Mouse (Mus musculus) embryonic facial prominence, embryonic 10.5 days (tissue): Measurements from ENCODE around the gene Prss50. TPM values are rescaled to one million over a fixed set of nuclear protein-coding genes. Genes with fewer than 3 reads are reported as not detected.

Experiments used
- DNase-seq: peaks from one replicate; pipeline ENCODE4 v3.0.0-alpha.2; 2017; ENCODE audit warnings: low spot score
- H3K27ac ChIP-seq: fragments of 300-500 bp; sonication (generic); replicated peaks from 2 replicates; pipeline ENCODE4 v1.5.1; 2016; ENCODE audit warnings: mild to moderate bottlenecking
- H3K27me3 ChIP-seq: fragments of 300-500 bp; sonication (generic); replicated peaks from 2 replicates; pipeline ENCODE4 v1.6.1; 2016; ENCODE audit warnings: low read depth, mild to moderate bottlenecking; ENCODE audit not compliant: poor library complexity, severe bottlenecking
- H3K36me3 ChIP-seq: fragments of 300-500 bp; sonication (generic); replicated peaks from 2 replicates; pipeline ENCODE4 v1.6.1; 2016; ENCODE audit warnings: mild to moderate bottlenecking, moderate library complexity
- H3K4me1 ChIP-seq: fragments of 300-500 bp; sonication (generic); 2 replicates; pipeline ENCODE4 v1.6.1; 2016
- H3K4me3 ChIP-seq: fragments of 300-500 bp; sonication (generic); 2 replicates; pipeline ENCODE4 v1.5.1; 2016; ENCODE audit warnings: mild to moderate bottlenecking, moderate library complexity
- H3K9me3 ChIP-seq: fragments of 300-500 bp; sonication (generic); 2 replicates; pipeline ENCODE4 v1.6.1; 2016; ENCODE audit warnings: mild to moderate bottlenecking
- WGBS: fragments of 180-500 bp; shearing (Covaris S2); methylation state at CpG from one replicate; pipeline ENCODE4 v1.1.7; 2016; 5-methylcytosine and 5-hydroxymethylcytosine counted together
- polyA plus RNA-seq: library from polyadenylated mRNA; unstranded; fragments of >200 nt; fragmentation: Nextera tagmentation; extraction: Ambion mirVana; gene quantifications from 2 replicates; pipeline ENCODE4 v1.2.1, GENCODE M21; 2016

Prss50 gene
- polyA plus RNA-seq, 1 experiment from 2014 or later: 0.67 TPM

DNA sequence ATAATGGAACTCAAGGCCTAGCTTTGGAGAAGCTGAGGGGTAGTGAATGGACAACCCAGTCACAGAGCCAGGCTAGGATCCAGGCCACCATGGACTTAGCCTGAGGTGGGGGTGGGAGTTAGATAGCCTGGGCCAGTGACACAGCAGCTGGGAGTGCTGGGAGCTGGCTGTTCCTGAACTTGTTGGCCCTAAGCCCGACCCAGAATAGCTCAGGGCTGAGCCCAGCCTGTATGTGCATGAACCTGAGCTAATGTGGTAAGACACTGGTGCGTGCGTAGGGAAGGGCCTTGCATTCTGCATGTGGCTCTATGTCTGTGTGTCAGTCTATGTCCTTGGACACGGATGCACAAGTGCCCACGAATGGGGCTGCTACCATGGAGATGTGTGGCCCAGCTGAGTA, 20.1 kb downstream of the Prss50 start:
- Histone ChIP-seq H3K36me3 (no peaks in the 10 kb centered on the region), H3K27me3 (peaks cover 88% of the 10 kb centered on the region), H3K27ac (no peak overlapping the region), H3K4me1 (peaks cover 44% of the 10 kb centered on the region), H3K4me3 (no peak overlapping the region), H3K9me3 (no peaks in the 10 kb centered on the region)
- 88% methylated on average over 5 of the region's 5 CpGs for WGBS
- no peak for DNase-seq

DNA sequence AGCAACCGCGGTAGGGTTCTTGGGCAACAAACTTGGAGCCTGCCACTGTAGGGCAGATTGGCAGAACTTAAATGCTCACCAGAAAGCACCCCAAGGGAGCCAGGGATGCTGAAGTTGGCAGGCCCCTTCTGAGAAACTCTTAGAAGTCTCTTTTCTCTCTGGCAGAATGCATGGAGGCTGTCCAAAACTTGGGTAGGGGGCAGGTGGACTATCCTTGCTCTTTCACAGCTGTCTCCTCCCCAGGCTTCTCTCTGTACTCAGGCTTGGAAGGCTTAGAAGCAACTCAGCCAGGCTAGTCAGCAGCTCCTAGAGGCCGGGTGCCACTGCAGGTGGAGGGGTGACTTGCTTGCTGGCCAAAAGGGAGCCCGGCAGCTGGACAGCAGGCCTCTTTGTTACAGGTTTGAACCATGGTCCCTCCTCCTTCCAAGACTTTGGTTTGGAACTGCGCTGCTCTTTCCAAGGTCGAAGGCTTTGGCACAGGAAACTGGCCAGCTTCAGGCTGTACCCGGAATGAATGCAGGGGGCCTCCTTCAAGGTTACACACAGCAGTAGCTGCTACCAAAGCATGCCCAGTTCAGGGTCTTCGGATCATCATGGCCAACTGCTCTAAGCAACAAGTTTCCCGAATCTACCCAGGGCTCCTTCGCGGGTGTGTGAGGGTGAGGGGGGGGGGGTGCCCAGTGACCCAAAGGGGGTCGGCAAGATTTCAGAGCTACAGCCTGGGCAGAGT, 21.6 kb downstream of the Prss50 start, which contains the start of gene Als2cl:
Als2cl (plus strand) TSS at position 680 of the 730 bp plus-strand sequence.
- Histone ChIP-seq H3K27ac (peak within 1 kb of the TSS; percentile 65), H3K36me3 (no peaks in the 10 kb centered on the region), H3K9me3 (no peaks in the 10 kb centered on the region), H3K4me1 (peaks cover 37% of the 10 kb centered on the region), H3K27me3 (peaks cover 74% of the 10 kb centered on the region), H3K4me3 (peak within 1 kb of the TSS; percentile 70)
- peak; percentile 36 for DNase-seq
- 14% methylated on average over 12 of the region's 12 CpGs for WGBS

DNA sequence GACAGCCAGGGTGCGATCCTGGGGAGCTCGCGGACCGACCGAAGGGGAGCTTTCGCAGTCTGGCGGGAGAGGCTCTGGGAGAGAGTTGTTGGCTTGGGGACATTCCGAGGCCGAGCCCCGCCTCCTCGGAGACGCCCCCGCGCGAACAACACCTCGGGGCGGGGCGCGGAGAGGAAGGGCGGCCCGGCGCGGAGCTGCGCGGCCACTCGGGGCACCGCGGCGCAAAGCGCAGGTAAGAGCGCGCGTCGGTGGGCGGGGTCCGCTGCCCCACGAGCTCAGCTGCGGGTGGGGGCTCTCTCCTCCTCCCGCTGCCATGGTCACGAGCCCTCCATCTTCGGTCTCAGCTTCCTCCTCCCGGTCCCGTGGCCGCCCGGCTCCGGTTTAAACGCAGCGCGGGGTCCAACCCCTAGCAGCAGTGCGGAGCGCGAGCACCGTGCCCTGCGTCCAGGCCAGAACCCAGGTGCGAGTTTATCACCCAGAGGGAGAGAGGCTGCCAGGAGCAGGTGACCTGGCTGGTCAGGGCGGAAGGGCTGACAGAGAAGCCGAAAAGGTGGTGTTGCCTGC, 22.3 kb downstream of the Prss50 start, which contains the start of gene Tmie:
Tmie (minus strand) TSS at position 116 of the 564 bp plus-strand sequence.
- Histone ChIP-seq H3K4me1 (peaks cover 29% of the 10 kb centered on the region), H3K27me3 (peaks cover 67% of the 10 kb centered on the region), H3K36me3 (no peaks in the 10 kb centered on the region), H3K9me3 (no peaks in the 10 kb centered on the region), H3K27ac (peak within 1 kb of the TSS; percentile 65), H3K4me3 (peak within 1 kb of the TSS; percentile 70)
- 1% methylated on average over 57 of the region's 57 CpGs for WGBS
- DNase-seq: peak; percentile 65

DNA sequence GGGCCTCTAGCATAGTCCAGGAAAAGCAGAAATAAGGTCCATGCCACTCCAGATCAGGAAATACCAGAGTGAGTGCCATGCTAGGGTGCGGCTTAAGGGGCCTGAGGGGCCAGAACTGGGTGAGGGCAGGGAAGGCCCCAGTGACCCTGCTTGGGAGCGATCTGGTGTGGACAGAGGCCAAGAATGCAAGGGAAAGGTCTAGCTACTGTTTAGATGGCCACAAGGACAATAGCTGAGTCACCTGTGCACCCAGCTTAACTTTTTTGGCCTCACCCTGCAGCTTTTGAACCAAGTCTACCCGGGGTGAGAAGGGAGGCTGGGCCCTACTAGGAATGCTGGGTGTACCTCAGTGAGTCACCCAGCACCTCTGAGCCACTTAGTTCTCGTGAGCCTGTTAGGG, 23.0 kb downstream of the Prss50 start:
- Histone ChIP-seq H3K36me3 (no peaks in the 10 kb centered on the region), H3K27ac (no peak overlapping the region), H3K9me3 (no peaks in the 10 kb centered on the region), H3K4me1 (peaks cover 23% of the 10 kb centered on the region), H3K27me3 (peaks cover 62% of the 10 kb centered on the region), H3K4me3 (peak overlapping the region; percentile 70)
- WGBS: 69% methylated on average over 4 of the region's 4 CpGs
- DNase-seq: no peak

DNA sequence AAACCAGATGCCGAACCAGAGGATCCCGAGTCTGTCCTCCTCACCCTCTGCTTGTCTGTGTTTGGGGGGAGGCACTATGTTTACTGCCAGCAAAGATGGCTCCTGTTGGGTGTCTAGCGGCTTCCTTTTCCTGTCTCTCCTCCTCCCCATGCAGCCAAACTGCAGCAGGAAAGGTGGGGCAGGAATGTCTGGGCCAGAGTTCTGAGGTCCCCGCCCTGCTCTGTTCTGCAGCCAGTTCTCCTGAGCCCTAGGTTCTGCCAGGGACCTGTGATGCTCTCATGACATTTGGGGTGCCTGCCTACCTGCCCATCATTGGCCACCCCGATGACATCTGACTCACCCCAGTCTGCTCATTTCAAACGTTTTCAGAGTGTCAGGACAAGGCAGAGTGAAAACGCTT, 24.2 kb downstream of the Prss50 start:
- WGBS: 79% methylated on average over 7 of the region's 7 CpGs
- peaks cover 57% of the 10 kb centered on the region for H3K27me3 ChIP-seq

DNA sequence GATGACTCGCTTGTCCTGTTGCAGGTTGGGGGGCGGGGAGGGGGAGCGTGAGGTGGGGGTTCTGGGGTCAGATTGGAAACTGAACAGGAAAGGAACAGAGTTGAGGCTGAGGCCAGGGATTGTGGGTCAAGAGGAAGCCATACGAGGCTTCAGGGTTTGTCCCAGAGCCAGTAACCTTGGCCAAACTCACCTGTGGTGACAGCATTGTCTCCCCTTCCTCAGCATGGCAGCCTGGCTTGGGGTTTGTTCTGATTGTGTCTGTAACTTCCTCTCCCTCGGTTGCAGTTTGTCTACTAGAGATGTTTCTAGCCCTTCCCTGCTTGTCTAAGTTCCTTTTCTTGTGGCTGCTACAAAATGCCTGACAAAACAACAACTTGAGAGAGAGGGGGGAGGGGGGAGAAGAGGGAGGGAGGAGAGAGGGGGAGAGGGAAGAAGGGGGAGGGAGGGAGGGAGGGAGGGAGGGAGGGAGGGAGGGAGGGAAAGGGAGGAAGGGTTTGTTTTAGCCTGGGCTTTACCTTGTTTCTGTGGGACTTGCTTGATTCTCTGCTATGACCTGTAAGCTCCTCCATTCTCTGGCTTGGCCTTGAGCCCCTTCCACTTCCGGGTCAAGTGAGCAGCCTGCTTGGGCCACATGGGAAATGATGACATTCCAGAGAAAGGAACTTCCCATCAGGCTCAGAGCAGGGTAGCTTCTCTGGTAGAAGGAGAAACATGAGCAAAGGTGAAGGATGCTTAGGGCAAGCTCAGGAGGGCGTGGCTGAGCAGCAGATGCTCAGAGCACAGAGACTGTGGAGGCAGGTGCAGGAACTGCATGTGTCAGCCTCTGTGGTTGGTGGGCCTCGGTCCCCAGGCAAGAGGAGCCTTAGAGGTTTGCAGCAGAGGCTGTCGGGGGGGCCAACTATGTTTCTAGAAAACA, 29.9 kb downstream of the Prss50 start:
- 0 out of 2 replicates have a peak overlapping the region, but pooled peaks have one; percentile 31 for H3K27ac ChIP-seq
- H3K36me3 ChIP-seq: no peaks in the 10 kb centered on the region
- H3K27me3 ChIP-seq: peaks cover under 1% of the 10 kb centered on the region
- no peaks in the 10 kb centered on the region for H3K9me3 ChIP-seq
- H3K4me1 ChIP-seq: peaks cover 37% of the 10 kb centered on the region
- 62% methylated on average over 9 of the region's 9 CpGs for WGBS
- DNase-seq: no peak
- H3K4me3 ChIP-seq: no peak overlapping the region

More for the DNA sequence above, 24.2 kb downstream of the Prss50 start:
- H3K27ac ChIP-seq: no peak overlapping the region
- H3K4me1 ChIP-seq: peaks cover 22% of the 10 kb centered on the region
- H3K36me3 ChIP-seq: no peaks in the 10 kb centered on the region
- H3K9me3 ChIP-seq: no peaks in the 10 kb centered on the region
- H3K4me3 ChIP-seq: no peak overlapping the region
- DNase-seq: no peak

DNA sequence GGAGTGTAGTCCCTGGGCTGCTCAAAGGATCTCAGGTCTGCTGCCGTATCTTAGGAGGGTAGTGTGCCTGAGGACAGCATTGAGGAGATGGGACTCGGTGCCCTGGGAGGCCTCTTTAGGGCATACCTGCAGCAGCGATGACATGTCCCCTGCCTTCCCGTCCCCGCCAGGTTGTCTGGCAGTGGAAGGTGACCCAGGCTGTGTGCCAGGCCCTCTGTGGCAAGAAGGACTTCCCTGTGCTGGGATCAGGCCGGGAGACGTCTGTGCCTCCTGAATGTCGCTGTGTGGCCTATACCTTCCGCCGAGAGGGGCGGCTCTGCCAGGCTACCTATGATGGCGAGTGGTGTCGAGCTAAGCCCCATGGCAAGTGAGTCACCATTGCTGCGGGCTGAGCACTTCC, 31.2 kb downstream of the Prss50 start:
- no peaks in the 10 kb centered on the region for H3K9me3 ChIP-seq
- peaks cover 42% of the 10 kb centered on the region for H3K4me1 ChIP-seq
- H3K27ac ChIP-seq: no peak overlapping the region; the same call in 1 of the 2 replicates
- H3K36me3 ChIP-seq: no peaks in the 10 kb centered on the region
- no peak overlapping the region for H3K4me3 ChIP-seq
- H3K27me3 ChIP-seq: peaks cover 4% of the 10 kb centered on the region
- DNase-seq: no peak
- WGBS: 94% methylated on average over 14 of the region's 14 CpGs

DNA sequence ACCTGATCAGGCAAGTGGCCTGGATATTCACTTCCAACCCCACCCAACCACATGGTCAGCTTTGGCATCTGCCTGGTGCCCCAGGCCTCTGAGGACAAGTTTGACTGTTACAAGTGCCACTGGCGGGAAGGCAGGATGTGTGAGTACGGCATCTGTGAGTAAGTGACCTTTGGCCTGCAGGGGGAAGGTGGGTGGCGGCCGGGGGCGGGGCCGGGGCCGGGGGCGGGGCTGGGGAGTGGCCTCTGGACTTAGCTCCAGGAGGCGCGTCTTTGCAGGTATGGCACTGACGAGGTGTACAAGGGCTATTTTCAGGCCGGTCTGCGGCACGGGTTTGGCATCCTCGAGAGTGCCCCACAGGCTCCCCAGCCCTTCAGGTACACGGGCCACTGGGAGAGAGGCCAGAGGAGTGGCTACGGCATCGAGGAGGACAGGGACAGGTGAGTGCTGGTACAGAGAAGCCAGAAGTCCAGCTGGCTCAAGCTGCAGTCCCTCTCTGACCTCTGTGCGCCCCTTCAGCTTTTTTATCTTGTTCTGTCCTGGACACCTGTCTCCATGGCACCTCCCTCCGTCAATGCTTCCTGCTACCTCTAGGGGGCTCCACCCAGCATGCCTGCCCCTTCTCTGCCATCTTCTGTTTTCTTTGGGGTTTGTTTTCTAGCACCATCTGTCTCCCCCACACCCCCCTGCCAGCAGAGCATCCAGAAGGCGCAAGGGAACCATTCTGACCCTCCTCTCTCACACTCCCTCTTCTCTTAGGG, 32.4 kb downstream of the Prss50 start:
- Histone ChIP-seq H3K27me3 (peaks cover 17% of the 10 kb centered on the region), H3K9me3 (no peaks in the 10 kb centered on the region), H3K4me1 (peaks cover 44% of the 10 kb centered on the region), H3K4me3 (peak overlapping the region; percentile 28), H3K36me3 (no peaks in the 10 kb centered on the region), H3K27ac (no peak overlapping the region; the same call in 1 of the 2 replicates)
- peak; percentile 67 for DNase-seq
- WGBS: 10% methylated on average over 21 of the region's 21 CpGs

DNA sequence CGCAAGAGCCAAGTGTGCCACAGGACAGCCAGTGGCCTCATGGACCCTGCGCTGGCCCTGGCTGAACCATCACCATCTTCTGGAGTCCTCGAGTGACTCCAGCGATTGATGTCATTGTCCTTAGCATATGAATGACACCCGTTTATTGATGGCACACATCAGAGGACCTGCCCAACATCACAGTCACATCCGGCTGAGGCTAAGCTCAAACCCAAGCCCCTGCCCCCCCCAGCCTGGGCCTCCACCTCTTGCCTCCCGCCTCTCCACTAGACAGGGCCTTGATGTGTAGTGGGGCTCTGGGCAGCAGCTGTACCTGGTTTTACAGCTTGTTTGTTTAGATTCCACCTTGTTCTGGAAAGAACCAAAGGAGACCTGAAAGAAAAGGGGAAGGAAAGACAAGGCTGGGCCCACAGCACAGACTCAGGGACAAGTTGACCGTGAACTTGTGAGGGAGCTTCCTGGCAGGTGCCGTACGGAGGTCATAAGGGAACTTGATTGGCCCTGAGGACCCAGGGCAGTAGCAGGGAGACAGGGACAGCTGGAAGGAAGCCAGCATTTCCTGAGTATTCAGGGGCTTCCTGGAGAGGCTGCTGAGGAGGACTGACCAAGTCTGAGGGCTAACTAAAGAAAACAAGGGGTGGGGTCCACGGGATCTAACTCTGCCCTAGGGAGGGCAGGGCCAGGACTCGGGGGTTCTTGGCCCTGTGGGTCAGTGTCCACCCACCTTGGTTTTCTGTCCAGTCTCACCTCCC, 33.5 kb downstream of the Prss50 start:
- Histone ChIP-seq H3K4me3 (no peak overlapping the region), H3K36me3 (no peaks in the 10 kb centered on the region), H3K27ac (no peak overlapping the region; the same call in 1 of the 2 replicates), H3K4me1 (peaks cover 54% of the 10 kb centered on the region), H3K27me3 (peaks cover 22% of the 10 kb centered on the region), H3K9me3 (no peaks in the 10 kb centered on the region)
- 79% methylated on average over 12 of the region's 12 CpGs for WGBS
- DNase-seq: no peak

DNA sequence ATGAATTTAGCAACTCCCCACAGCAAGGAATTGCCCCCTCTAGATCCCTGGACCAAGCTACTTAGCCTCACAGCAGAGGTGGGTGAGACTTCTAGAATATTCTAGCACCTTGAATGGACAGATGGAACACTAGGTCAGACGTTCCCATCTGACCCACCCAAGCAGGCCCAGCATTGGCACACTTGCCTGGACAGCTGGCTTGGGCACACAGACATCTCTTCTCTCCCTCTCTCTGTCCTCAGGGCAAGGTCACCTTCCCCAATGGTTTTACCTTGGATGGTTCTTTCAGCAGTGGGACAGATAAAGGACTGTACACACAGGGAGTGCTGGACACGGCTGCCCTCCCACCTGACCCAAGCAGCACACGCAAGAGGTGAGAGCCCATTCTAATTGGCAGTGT, 34.8 kb downstream of the Prss50 start:
- DNase-seq: no peak
- H3K27me3 ChIP-seq: peaks cover 22% of the 10 kb centered on the region
- 84% methylated on average over 3 of the region's 3 CpGs for whole genome bisulfite sequencing
- no peaks in the 10 kb centered on the region for H3K9me3 ChIP-seq
- H3K27ac ChIP-seq: no peak overlapping the region
- no peaks in the 10 kb centered on the region for H3K36me3 ChIP-seq
- H3K4me3 ChIP-seq: no peak overlapping the region
- H3K4me1 ChIP-seq: peaks cover 61% of the 10 kb centered on the region

DNA sequence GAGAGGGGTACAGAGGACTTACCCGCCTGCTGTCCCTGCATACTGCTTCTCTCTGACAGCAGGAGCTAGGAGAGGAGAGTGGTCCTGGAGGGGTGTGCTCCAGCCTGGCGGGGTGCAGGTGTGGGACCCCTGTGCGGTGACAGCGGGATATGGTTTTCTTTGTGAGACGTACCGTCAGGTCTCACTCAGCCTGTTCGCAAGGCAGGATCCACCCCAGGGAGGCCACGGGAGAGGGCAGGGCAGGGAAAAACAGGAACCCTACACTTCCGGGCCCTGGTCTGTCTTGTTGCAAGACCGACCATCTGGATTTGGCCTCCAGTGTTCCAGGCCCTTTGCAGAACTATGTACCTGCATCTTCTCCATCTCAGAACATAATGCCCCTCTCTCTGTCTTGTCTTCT, 35.7 kb downstream of the Prss50 start:
- 67% methylated on average over 10 of the region's 10 CpGs for WGBS
- Histone ChIP-seq H3K4me1 (peaks cover 55% of the 10 kb centered on the region), H3K4me3 (no peak overlapping the region), H3K27me3 (peaks cover 22% of the 10 kb centered on the region), H3K9me3 (no peaks in the 10 kb centered on the region), H3K27ac (no peak overlapping the region), H3K36me3 (no peaks in the 10 kb centered on the region)
- DNase-seq: no peak
